Mouse (Mus musculus) liver, postnatal 0 days (tissue): ENCODE data around the gene Chic2.

ENCODE experiments used
- CTCF ChIP-seq: sonication (generic); IDR thresholded peaks from 2 replicates; pipeline ENCODE4 v1.5.1; 2016; ENCODE audit warnings: antibody characterized with exemption, low read depth
- EP300 ChIP-seq: IDR thresholded peaks from 2 replicates; pipeline ENCODE4 v1.6.1; 2016; ENCODE audit warnings: antibody characterized with exemption, low read depth, mild to moderate bottlenecking

DNA sequence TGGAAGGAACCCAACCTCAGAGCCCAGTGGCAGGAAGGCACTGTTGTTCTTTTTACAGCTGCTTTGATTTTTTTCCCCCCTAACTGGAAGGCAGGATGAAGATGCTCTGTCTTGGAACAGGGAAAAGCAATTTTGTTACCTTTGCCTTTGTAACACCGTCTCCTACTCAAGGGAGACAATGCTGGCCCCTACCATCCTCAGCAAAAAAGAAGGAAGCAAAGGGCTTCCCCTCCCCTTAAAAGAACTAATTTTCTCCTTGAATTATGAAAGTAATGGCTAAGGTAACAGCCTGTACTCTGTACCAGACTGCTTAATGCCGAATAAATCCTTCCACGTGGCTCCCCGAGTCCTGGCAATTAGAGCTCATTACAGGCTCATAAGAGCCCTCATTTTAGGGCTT lies 28.0 kb upstream of the Chic2 start:
- TF ChIP-seq CTCF, result no peak
- TF ChIP-seq EP300, result no peak
